In the genomic region with DNA sequence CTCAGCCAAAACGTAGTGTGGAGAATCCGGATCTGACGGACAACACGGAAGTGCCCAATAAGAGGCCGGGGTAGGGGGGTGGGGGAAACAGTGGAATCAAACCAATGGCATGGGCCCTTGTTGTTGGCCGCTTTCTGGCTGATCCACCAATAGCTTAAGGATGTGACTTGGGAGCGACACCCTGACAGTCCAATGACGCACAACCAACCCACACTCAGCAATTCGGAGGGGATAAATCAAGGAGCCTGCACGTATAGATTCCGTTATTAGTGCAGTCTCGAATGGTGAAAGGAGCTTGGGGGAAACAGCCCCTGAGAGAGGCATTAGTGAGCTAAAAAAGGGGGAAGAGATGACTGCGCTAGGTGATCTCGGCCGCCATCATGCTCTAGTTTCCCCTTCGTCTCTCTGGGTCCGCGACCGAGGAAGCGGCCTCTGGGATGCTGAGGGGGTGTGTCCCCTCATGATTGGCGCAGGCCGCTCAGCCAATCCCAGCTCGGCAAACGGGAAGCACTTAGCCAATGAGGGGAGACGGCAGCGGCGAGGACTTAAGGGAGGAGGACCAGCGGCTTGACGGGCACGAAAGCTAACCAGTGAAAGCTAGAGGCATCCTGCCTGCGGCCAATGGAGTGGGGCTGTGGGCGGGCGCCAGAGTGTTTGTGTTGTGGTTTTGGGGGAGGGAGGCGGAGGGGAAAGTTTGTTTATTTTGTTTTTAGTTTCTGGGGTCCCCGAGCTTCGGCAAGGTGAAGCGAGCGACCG, we compare ENCODE assay signal across 8 mouse cellular contexts. TPM values are rescaled to one million over a fixed set of nuclear protein-coding genes. Genes with fewer than 3 reads are reported as not detected.
A peak's percentile ranks its signal among the peaks of the same experiment; 100 is the strongest.
DNase-seq lines count a peak whose midpoint lies in the region; ATAC-seq lines count a peak whose summit lies in the region.

A gene (plus strand): TSS at position 706 of the 756 bp plus-strand sequence.

- DNase-seq in T-cell, adult 2 months (ENCODE audit: low spot score), result peak; percentile 99
- peak; percentile 98 to 99 for DNase-seq in cerebellum, postnatal 36 days
- peak; percentile 98 to 99 for DNase-seq in frontal cortex, postnatal 36 days (ENCODE audit: low spot score in 2 of 2)
- peak; percentile 98 for DNase-seq in left cerebral cortex, adult 11 months (ENCODE audit: low spot score)
- peak; percentile 99 for DNase-seq in lung, postnatal 4 days
- DNase-seq in retina, postnatal 7 days (ENCODE audit: low read depth, low spot score), result peak; percentile 98
- DNase-seq in urinary bladder, adult 2 months (ENCODE audit: low spot score), result peak; percentile 96

- H3K36me3 ChIP-seq in hindbrain, embryonic 15.5 days, result no peaks in the 10 kb centered on the region

- ATAC-seq in hindbrain, embryonic 15.5 days (ENCODE audit: low FRiP score, low read depth), result peak; percentile 98

- no peaks in the 10 kb centered on the region for H3K9me3 ChIP-seq in hindbrain, embryonic 15.5 days

- peak within 1 kb of the TSS; percentile 90 for H3K9ac ChIP-seq in hindbrain, embryonic 15.5 days

- peak within 1 kb of the TSS; percentile 90 for H3K4me3 ChIP-seq in hindbrain, embryonic 15.5 days

- WGBS in hindbrain, embryonic 15.5 days, result under 1% methylated on average over 39 of the region's 39 CpGs

- H3K27me3 ChIP-seq in hindbrain, embryonic 15.5 days, result no peaks in the 10 kb centered on the region

- H3K4me1 ChIP-seq in hindbrain, embryonic 15.5 days (replicated peaks), result peaks cover 44% of the 10 kb centered on the region

- peak within 1 kb of the TSS; percentile 94 for H3K27ac ChIP-seq in hindbrain, embryonic 15.5 days (replicated peaks)

- H3K4me2 ChIP-seq in hindbrain, embryonic 15.5 days, result peak within 1 kb of the TSS; percentile 90

RNA-seq across cellular contexts. Expression of the gene that starts here (rescaled TPM):
- 31.7 and 37.6 TPM in 2 replicates for polyA plus RNA-seq in hindbrain, embryonic 15.5 days (2015; fragmentation: Nextera tagmentation; extraction: Ambion mirVana)
- polyA plus RNA-seq in urinary bladder, adult 2 months (2012; rRNA removed), result 7.8 and 12.6 TPM in 2 replicates

Comparison
In these comparisons a context has a peak if more than half of its experiments do, and no peak if none do; other contexts are left out.
1. Peak in every context shown above with its lines: DNase-seq, ATAC-seq, H3K4me3 ChIP-seq and H3K27ac ChIP-seq.